Mouse (Mus musculus) ES-E14 (cell line): Measurements from ENCODE around the gene Gm17087.

Experiments used
- CHD2 ChIP-seq: IDR thresholded peaks from 2 replicates; pipeline ENCODE4 v1.6.1; 2014; ENCODE audit warnings: mild to moderate bottlenecking, low read depth, low read length, inconsistent platforms
- HCFC1 ChIP-seq: IDR thresholded peaks from 2 replicates; pipeline ENCODE4 v1.6.1; 2012; ENCODE audit warnings: low read length, inconsistent platforms, borderline replicate concordance; ENCODE audit not compliant: insufficient read depth
- MAFK ChIP-seq: IDR thresholded peaks from 2 replicates; pipeline ENCODE4 v1.6.1; 2014; ENCODE audit warnings: mild to moderate bottlenecking, low read depth, low read length, inconsistent platforms; ENCODE audit not compliant: insufficient read depth
- ZC3H11A ChIP-seq: IDR thresholded peaks from 2 replicates; pipeline ENCODE4 v1.6.1; 2012; ENCODE audit warnings: low read depth, mild to moderate bottlenecking, inconsistent platforms, low read length, borderline replicate concordance
- ZNF384 ChIP-seq: IDR thresholded peaks from 2 replicates; pipeline ENCODE4 v1.6.1; 2012; ENCODE audit warnings: low read depth, low read length, inconsistent platforms

DNA sequence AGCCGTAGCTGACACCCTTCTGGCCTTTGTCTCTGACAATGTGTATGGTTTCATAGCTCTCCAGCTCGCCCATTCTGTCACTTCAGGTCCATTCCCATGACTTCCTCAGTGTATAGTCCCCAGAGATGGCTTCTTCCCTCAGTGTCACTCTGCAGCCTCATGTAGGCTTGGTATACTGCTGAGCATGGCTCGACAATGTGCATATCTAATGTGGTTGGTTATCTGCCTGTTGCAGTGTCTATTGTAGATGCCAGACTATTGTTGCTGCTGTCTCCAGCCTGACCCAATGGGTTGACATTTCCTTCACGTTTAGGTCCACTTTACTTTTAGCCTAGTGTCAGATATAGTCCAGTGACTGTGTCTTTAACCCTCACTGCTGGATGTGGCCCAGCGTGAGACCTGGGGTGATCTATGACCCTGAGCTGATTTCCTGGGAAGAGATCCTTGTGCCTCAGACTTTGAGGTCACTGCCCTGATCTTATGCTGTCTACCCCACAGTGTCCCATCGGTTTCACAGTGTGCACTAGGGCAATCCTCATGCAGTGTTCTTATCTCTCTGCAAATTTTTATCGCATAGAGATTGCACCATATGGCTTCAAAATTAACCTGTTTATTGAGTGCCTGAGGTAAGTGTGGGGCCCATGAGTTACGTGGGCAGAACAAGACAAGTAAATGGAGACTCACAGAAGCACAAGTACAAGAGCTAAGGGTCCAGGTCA lies 7.0 kb upstream of the Gm17087 start:
- TF ChIP-seq CHD2 (no peak), ZC3H11A (no peak), MAFK (no peak), HCFC1 (no peak), ZNF384 (no peak)
